Mouse (Mus musculus) heart, adult 2 months (tissue): ENCODE data around the gene Arl4c.

Source experiments
- EP300 ChIP-seq: fragments of 200-500 bp; IDR thresholded peaks from 2 replicates; pipeline ENCODE4 v1.6.1; 2011; ENCODE audit warnings: low read depth, low read length, control low read depth; ENCODE audit not compliant: insufficient read depth
- POLR2A ChIP-seq: fragments of 200-500 bp; IDR thresholded peaks from 2 replicates; pipeline ENCODE4 v1.6.1; 2011; ENCODE audit warnings: mild to moderate bottlenecking, low read depth, low read length, control low read depth; ENCODE audit not compliant: insufficient read depth

GRCm38 (mm10) chr1:88648742-88649141 lies 53.3 kb downstream of the Arl4c start:
- TF ChIP-seq EP300, result no peak
- TF ChIP-seq POLR2A, result no peak
